Mouse (Mus musculus) kidney, postnatal 10 days (tissue): ENCODE measurements at regions not wholly inside any gene's neighbourhood (a gene's known extent, or its start where the extent isn't known, plus 50 kb on each side); places are given as distances from the start of the nearest gene placed in this dataset.

ENCODE experiments used
- DNase-seq: peaks from one replicate; pipeline ENCODE4 v3.0.0; 2021; ENCODE audit warnings: mixed read lengths

GRCm38 (mm10) chr2:80998296-80998695 is 381.3 kb downstream of the Nup35 start:
- no peak for DNase-seq

DNA sequence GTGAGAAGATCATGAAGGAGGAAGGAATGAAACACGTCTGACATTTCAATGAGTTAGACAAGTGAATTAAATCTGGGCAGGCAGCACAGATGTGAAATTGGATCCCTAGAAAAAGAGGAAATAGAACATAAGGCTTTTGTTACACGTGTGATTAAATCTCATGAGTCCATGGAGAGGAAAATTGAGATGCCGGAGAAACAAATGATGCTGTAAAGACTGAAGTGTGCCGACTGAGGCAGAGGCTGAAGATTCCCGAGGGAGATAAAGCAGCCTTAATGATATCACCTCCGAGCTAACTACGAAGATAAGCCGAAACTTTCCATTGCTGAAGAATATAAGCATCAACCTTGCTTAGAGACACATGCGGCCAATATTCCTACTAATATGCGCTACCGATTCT is 390.0 kb downstream of the Nup35 start:
- no peak for DNase-seq

GRCm38 (mm10) chr2:81023620-81024019 is 406.6 kb downstream of the Nup35 start:
- DNase-seq, result no peak
